Mouse (Mus musculus) hindbrain, postnatal 0 days (tissue): ENCODE measurements at regions not wholly inside any gene's neighbourhood (a gene's known extent, or its start where the extent isn't known, plus 50 kb on each side); places are given as distances from the start of the nearest gene placed in this dataset.

Experiments
- ATAC-seq: fragments of 200-750 bp; cut with Nextera tagmentation; 2 replicates; pipeline ENCODE4 v1.8.0; 2017; ENCODE audit warnings: mild to moderate bottlenecking, moderate TSS enrichment, moderate library complexity
- DNase-seq: peaks from one replicate; pipeline ENCODE4 v3.0.0-alpha.2; 2015; ENCODE audit warnings: low spot score
- H3K27ac ChIP-seq: fragments of 300-500 bp; sonication (generic); 2 replicates; pipeline ENCODE4 v1.5.1; 2014; ENCODE audit warnings: mild to moderate bottlenecking
- H3K27me3 ChIP-seq: fragments of 300-500 bp; sonication (generic); 2 replicates; pipeline ENCODE4 v1.6.1; 2014; ENCODE audit warnings: low read length, mixed read lengths; ENCODE audit not compliant: insufficient read depth
- H3K36me3 ChIP-seq: fragments of 300-500 bp; sonication (generic); 2 replicates; pipeline ENCODE4 v1.6.1; 2014; ENCODE audit warnings: low read length, mixed read lengths; ENCODE audit not compliant: insufficient read depth
- H3K4me1 ChIP-seq: fragments of 300-500 bp; sonication (generic); 2 replicates; pipeline ENCODE4 v1.6.1; 2014; ENCODE audit warnings: antibody characterized with exemption, low read length, mixed read lengths; ENCODE audit not compliant: insufficient read depth
- H3K4me2 ChIP-seq: fragments of 300-500 bp; sonication (generic); 2 replicates; pipeline ENCODE4 v1.6.1; 2014; ENCODE audit warnings: low read depth, mild to moderate bottlenecking, low read length, moderate library complexity, mixed read lengths
- H3K4me3 ChIP-seq: fragments of 300-500 bp; sonication (generic); 2 replicates; pipeline ENCODE4 v1.5.1; 2014; ENCODE audit warnings: low read length
- H3K9ac ChIP-seq: fragments of 300-500 bp; sonication (generic); replicated peaks from 2 replicates; pipeline ENCODE4 v1.6.1; 2014; ENCODE audit warnings: mild to moderate bottlenecking, low read length, moderate library complexity, mixed read lengths
- H3K9me3 ChIP-seq: fragments of 300-500 bp; sonication (generic); 2 replicates; pipeline ENCODE4 v1.6.1; 2016; ENCODE audit warnings: low read length, mixed read lengths
- CTCF ChIP-seq: IDR thresholded peaks from 2 replicates; pipeline ENCODE4 v1.5.1; 2016; ENCODE audit warnings: antibody characterized with exemption, control low read depth, low read depth
- WGBS: fragments of 180-500 bp; shearing (Covaris S2); extraction: QIAGEN DNeasy Blood & Tissue Kit; methylation state at CpG from one replicate; pipeline ENCODE4 v1.1.7; 2014; 5-methylcytosine and 5-hydroxymethylcytosine counted together

GRCm38 (mm10) chr8:116114502-116114901, 390.3 kb upstream of the Dynlrb2 start:
- no peak overlapping the region for H3K9ac ChIP-seq
- no peak overlapping the region for H3K27ac ChIP-seq
- no peak overlapping the region for H3K4me3 ChIP-seq
- H3K9me3 ChIP-seq: no peaks in the 10 kb centered on the region
- WGBS: 53% methylated on average over 2 of the region's 2 CpGs
- no peak overlapping the region for H3K4me2 ChIP-seq
- H3K4me1 ChIP-seq: peaks cover 12% of the 10 kb centered on the region; the same call in 1 of the 2 replicates
- H3K36me3 ChIP-seq: no peaks in the 10 kb centered on the region
- peaks cover 5% of the 10 kb centered on the region; the same call in 1 of the 2 replicates for H3K27me3 ChIP-seq
- TF ChIP-seq CTCF: no peak
- no peak for ATAC-seq
- DNase-seq: peak; percentile 58

GRCm38 (mm10) chr8:116111168-116111567, 393.6 kb upstream of the Dynlrb2 start:
- Histone ChIP-seq H3K27ac (no peak overlapping the region), H3K27me3 (peaks cover 5% of the 10 kb centered on the region; the same call in 1 of the 2 replicates), H3K36me3 (no peaks in the 10 kb centered on the region), H3K4me2 (no peak overlapping the region), H3K4me1 (peaks cover 7% of the 10 kb centered on the region; the same call in 1 of the 2 replicates), H3K9me3 (no peaks in the 10 kb centered on the region), H3K9ac (no peak overlapping the region), H3K4me3 (no peak overlapping the region)
- ATAC-seq (no peak), DNase-seq (peak; percentile 5)
- 53% methylated on average over 12 of the region's 12 CpGs for WGBS
- no peak for TF ChIP-seq CTCF

GRCm38 (mm10) chr8:116096666-116097065, 389.1 kb upstream of the Maf start:
- 70% methylated on average over 3 of the region's 3 CpGs for WGBS
- Histone ChIP-seq H3K27ac (no peak overlapping the region), H3K36me3 (no peaks in the 10 kb centered on the region), H3K27me3 (no peaks in the 10 kb centered on the region), H3K4me1 (no peaks in the 10 kb centered on the region), H3K9ac (no peak overlapping the region), H3K4me2 (no peak overlapping the region), H3K9me3 (no peaks in the 10 kb centered on the region), H3K4me3 (no peak overlapping the region)
- DNase-seq (no peak), ATAC-seq (no peak)
- no peak for TF ChIP-seq CTCF

- Histone ChIP-seq H3K4me2 (no peak overlapping the region), H3K4me1 (no peaks in the 10 kb centered on the region), H3K9me3 (no peaks in the 10 kb centered on the region), H3K4me3 (no peak overlapping the region), H3K27me3 (no peaks in the 10 kb centered on the region), H3K27ac (no peak overlapping the region), H3K36me3 (no peaks in the 10 kb centered on the region), H3K9ac (no peak overlapping the region)
- ATAC-seq (no peak), DNase-seq (no peak)
- no peak for TF ChIP-seq CTCF
- WGBS: 97% methylated on average over 2 of the region's 2 CpGs
Observed at GRCm38 (mm10) chr8:116083156-116083555, 375.6 kb upstream of the Maf start.

- no peak overlapping the region for H3K4me3 ChIP-seq
Observed at GRCm38 (mm10) chr8:116078849-116079407, 371.3 kb upstream of the Maf start.

GRCm38 (mm10) chr8:116071497-116071896, 363.9 kb upstream of the Maf start:
- H3K9ac ChIP-seq: no peak overlapping the region
- no peaks in the 10 kb centered on the region for H3K27me3 ChIP-seq
- no peak overlapping the region for H3K27ac ChIP-seq
- no peak overlapping the region for H3K4me3 ChIP-seq
- ATAC-seq (no peak), DNase-seq (no peak)
- no peaks in the 10 kb centered on the region for H3K9me3 ChIP-seq
- no peaks in the 10 kb centered on the region for H3K4me1 ChIP-seq
- WGBS: 85% methylated on average over 7 of the region's 7 CpGs
- no peak overlapping the region for H3K4me2 ChIP-seq
- no peak for TF ChIP-seq CTCF
- H3K36me3 ChIP-seq: no peaks in the 10 kb centered on the region

More at GRCm38 (mm10) chr8:116078849-116079407, 371.3 kb upstream of the Maf start:
- ATAC-seq (no peak), DNase-seq (no peak)
- WGBS: 79% methylated on average over 5 of the region's 5 CpGs
- Histone ChIP-seq H3K4me2 (no peak overlapping the region), H3K27ac (no peak overlapping the region), H3K27me3 (no peaks in the 10 kb centered on the region), H3K4me1 (no peaks in the 10 kb centered on the region), H3K9me3 (no peaks in the 10 kb centered on the region), H3K36me3 (no peaks in the 10 kb centered on the region), H3K9ac (no peak overlapping the region)
- TF ChIP-seq CTCF: no peak

GRCm38 (mm10) chr8:116069538-116069937, 361.9 kb upstream of the Maf start:
- Histone ChIP-seq H3K9me3 (no peaks in the 10 kb centered on the region), H3K27ac (no peak overlapping the region), H3K4me1 (no peaks in the 10 kb centered on the region), H3K27me3 (no peaks in the 10 kb centered on the region), H3K36me3 (no peaks in the 10 kb centered on the region), H3K9ac (no peak overlapping the region), H3K4me3 (no peak overlapping the region), H3K4me2 (no peak overlapping the region)
- TF ChIP-seq CTCF: no peak
- ATAC-seq (no peak), DNase-seq (no peak)
- WGBS: 91% methylated on average over 3 of the region's 3 CpGs
